Mouse (Mus musculus) embryonic facial prominence, embryonic 15.5 days (tissue): ENCODE measurements around the gene 2310011J03Rik. TPM values are rescaled to one million over a fixed set of nuclear protein-coding genes. Genes with fewer than 3 reads are reported as not detected.
A peak's percentile ranks its signal among the peaks of the same experiment; 100 is the strongest.

Source experiments
- ATAC-seq: fragments of 200-750 bp; cut with Nextera tagmentation; 2 replicates; pipeline ENCODE4 v1.8.0; 2017; ENCODE audit warnings: low read depth, moderate TSS enrichment; ENCODE audit not compliant: insufficient number of reproducible peaks, low FRiP score, low TSS enrichment
- H3K27ac ChIP-seq: fragments of 300-500 bp; sonication (generic); replicated peaks from 2 replicates; pipeline ENCODE4 v1.5.1; 2015; ENCODE audit warnings: mild to moderate bottlenecking, inconsistent platforms
- H3K27me3 ChIP-seq: fragments of 300-500 bp; sonication (generic); 2 replicates; pipeline ENCODE4 v1.6.1; 2015; ENCODE audit warnings: inconsistent platforms
- H3K36me3 ChIP-seq: fragments of 300-500 bp; sonication (generic); 2 replicates; pipeline ENCODE4 v1.6.1; 2015; ENCODE audit warnings: mild to moderate bottlenecking, inconsistent platforms
- H3K4me1 ChIP-seq: fragments of 300-500 bp; sonication (generic); 2 replicates; pipeline ENCODE4 v1.6.1; 2015; ENCODE audit warnings: inconsistent platforms
- H3K4me2 ChIP-seq: fragments of 300-500 bp; sonication (generic); replicated peaks from 2 replicates; pipeline ENCODE4 v1.6.1; 2015; ENCODE audit warnings: mild to moderate bottlenecking, inconsistent platforms
- H3K4me3 ChIP-seq: fragments of 300-500 bp; sonication (generic); replicated peaks from 2 replicates; pipeline ENCODE4 v1.5.1; 2015; ENCODE audit warnings: mild to moderate bottlenecking, inconsistent platforms
- H3K9ac ChIP-seq: fragments of 300-500 bp; sonication (generic); 2 replicates; pipeline ENCODE4 v1.6.1; 2015; ENCODE audit warnings: inconsistent platforms
- H3K9me3 ChIP-seq: fragments of 300-500 bp; sonication (generic); replicated peaks from 2 replicates; pipeline ENCODE4 v1.6.1; 2016; ENCODE audit warnings: inconsistent platforms
- WGBS: fragments of 180-500 bp; shearing (Covaris S2); methylation state at CpG from one replicate; pipeline ENCODE4 v1.1.7; 2015; 5-methylcytosine and 5-hydroxymethylcytosine counted together
- polyA plus RNA-seq: library from polyadenylated mRNA; unstranded; fragments of >200 nt; fragmentation: Nextera tagmentation; extraction: Ambion mirVana; gene quantifications from 2 replicates; pipeline ENCODE4 v1.2.1, GENCODE M21; 2015

The 2310011J03Rik gene
- polyA plus RNA-seq, 1 experiment from 2014 or later = 50.8 TPM

- Histone ChIP-seq H3K4me3 (peak overlapping the region; percentile 39), H3K9me3 (no peaks in the 10 kb centered on the region), H3K27me3 (peaks cover 61% of the 10 kb centered on the region), H3K9ac (no peak overlapping the region), H3K36me3 (no peaks in the 10 kb centered on the region), H3K4me1 (peaks cover 55% of the 10 kb centered on the region), H3K4me2 (peak overlapping the region; percentile 57), H3K27ac (no peak overlapping the region)
- WGBS = 5% methylated on average over 47 of the region's 47 CpGs
- no peak for ATAC-seq
Measured at GRCm38 (mm10) chr10:80341491-80342304, 21.4 kb upstream of the 2310011J03Rik start.

- no peak overlapping the region for H3K4me2 ChIP-seq
- no peak overlapping the region for H3K4me3 ChIP-seq
- H3K36me3 ChIP-seq = no peaks in the 10 kb centered on the region
- H3K4me1 ChIP-seq = peaks cover 55% of the 10 kb centered on the region
- no peak overlapping the region for H3K27ac ChIP-seq
- ATAC-seq = no peak
- no peaks in the 10 kb centered on the region for H3K9me3 ChIP-seq
- no peak overlapping the region for H3K9ac ChIP-seq
- 20% methylated on average over 21 of the region's 21 CpGs for WGBS
- H3K27me3 ChIP-seq = peaks cover 57% of the 10 kb centered on the region
Measured at GRCm38 (mm10) chr10:80341026-80341425, 20.7 kb upstream of the 2310011J03Rik start.

- H3K9ac ChIP-seq = no peak overlapping the region
- no peak for ATAC-seq
Measured at GRCm38 (mm10) chr10:80339941-80340750, 19.8 kb upstream of the 2310011J03Rik start.

GRCm38 (mm10) chr10:80336263-80336662 is 15.9 kb upstream of the 2310011J03Rik start:
- ATAC-seq = no peak
- H3K36me3 ChIP-seq = no peaks in the 10 kb centered on the region
- 78% methylated on average over 12 of the region's 12 CpGs for WGBS
- no peak overlapping the region for H3K9ac ChIP-seq
- H3K27ac ChIP-seq = no peak overlapping the region
- no peaks in the 10 kb centered on the region for H3K9me3 ChIP-seq
- no peak overlapping the region for H3K4me3 ChIP-seq
- peaks cover 25% of the 10 kb centered on the region for H3K4me1 ChIP-seq
- no peak overlapping the region for H3K4me2 ChIP-seq
- H3K27me3 ChIP-seq = peaks cover 15% of the 10 kb centered on the region

More at GRCm38 (mm10) chr10:80339941-80340750, 19.8 kb upstream of the 2310011J03Rik start:
- no peaks in the 10 kb centered on the region for H3K36me3 ChIP-seq
- WGBS = 16% methylated on average over 19 of the region's 19 CpGs
- H3K27me3 ChIP-seq = peaks cover 49% of the 10 kb centered on the region
- peak overlapping the region; percentile 34 for H3K4me2 ChIP-seq
- H3K9me3 ChIP-seq = no peaks in the 10 kb centered on the region
- H3K4me1 ChIP-seq = peaks cover 51% of the 10 kb centered on the region
- 0 out of 2 replicates have a peak overlapping the region, but pooled peaks have one; percentile 16 for H3K4me3 ChIP-seq
- H3K27ac ChIP-seq = no peak overlapping the region

GRCm38 (mm10) chr10:80332525-80332989 is 12.2 kb upstream of the 2310011J03Rik start:
- 64% methylated on average over 5 of the region's 5 CpGs for WGBS
- H3K4me1 ChIP-seq = peaks cover 33% of the 10 kb centered on the region
- no peaks in the 10 kb centered on the region for H3K36me3 ChIP-seq
- H3K9ac ChIP-seq = no peak overlapping the region
- no peak overlapping the region for H3K4me2 ChIP-seq
- H3K27ac ChIP-seq = no peak overlapping the region
- 0 out of 2 replicates have a peak, but pooled peaks cover 3% of the 10 kb centered on the region for H3K27me3 ChIP-seq
- H3K9me3 ChIP-seq = no peaks in the 10 kb centered on the region
- H3K4me3 ChIP-seq = no peak overlapping the region
- no peak for ATAC-seq

- H3K4me2 ChIP-seq = no peak overlapping the region
- no peak overlapping the region for H3K4me3 ChIP-seq
- H3K27ac ChIP-seq = no peak overlapping the region
- ATAC-seq = no peak
- no peaks in the 10 kb centered on the region for H3K36me3 ChIP-seq
- peaks cover 33% of the 10 kb centered on the region for H3K4me1 ChIP-seq
- H3K27me3 ChIP-seq = 0 out of 2 replicates have a peak, but pooled peaks cover 3% of the 10 kb centered on the region
- H3K9ac ChIP-seq = no peak overlapping the region
- H3K9me3 ChIP-seq = no peaks in the 10 kb centered on the region
- 63% methylated on average over 10 of the region's 10 CpGs for WGBS
Measured at GRCm38 (mm10) chr10:80331636-80332524, 11.5 kb upstream of the 2310011J03Rik start.

GRCm38 (mm10) chr10:80330888-80331287 is 10.6 kb upstream of the 2310011J03Rik start:
- Histone ChIP-seq H3K4me3 (peak overlapping the region; percentile 48; the same call in 1 of the 2 replicates), H3K27ac (no peak overlapping the region), H3K4me2 (peak overlapping the region; percentile 93; the same call in 1 of the 2 replicates), H3K27me3 (0 out of 2 replicates have a peak, but pooled peaks cover 3% of the 10 kb centered on the region), H3K9ac (no peak overlapping the region), H3K4me1 (peaks cover 33% of the 10 kb centered on the region), H3K36me3 (no peaks in the 10 kb centered on the region), H3K9me3 (no peaks in the 10 kb centered on the region)
- WGBS = 68% methylated on average over 2 of the region's 2 CpGs
- ATAC-seq = no peak

- ATAC-seq = 0 out of 2 replicates have a peak, but pooled peaks have one; percentile 2
- Histone ChIP-seq H3K4me2 (peak overlapping the region; percentile 93), H3K9me3 (no peaks in the 10 kb centered on the region), H3K36me3 (no peaks in the 10 kb centered on the region), H3K27ac (no peak overlapping the region), H3K4me1 (peaks cover 33% of the 10 kb centered on the region), H3K9ac (peak overlapping the region; percentile 26; the same call in 1 of the 2 replicates), H3K4me3 (peak overlapping the region; percentile 48), H3K27me3 (0 out of 2 replicates have a peak, but pooled peaks cover 3% of the 10 kb centered on the region)
- 2% methylated on average over 41 of the region's 41 CpGs for WGBS
Measured at GRCm38 (mm10) chr10:80330084-80330483, 9.7 kb upstream of the 2310011J03Rik start.

GRCm38 (mm10) chr10:80329273-80330081 is 9.1 kb upstream of the 2310011J03Rik start, which contains the start of the genes Pcsk4 and Reep6:
Pcsk4 (minus strand) TSS chr10:80329498.
Reep6 (plus strand) TSS chr10:80329953.
- H3K36me3 ChIP-seq = no peaks in the 10 kb centered on the region
- ATAC-seq = peak; percentile 91
- H3K9ac ChIP-seq = peak within 1 kb of the TSS; percentile 26; the same call in 1 of the 2 replicates
- H3K4me1 ChIP-seq = peaks cover 33% of the 10 kb centered on the region
- WGBS = 5% methylated on average over 36 of the region's 36 CpGs
- H3K4me2 ChIP-seq = peak within 1 kb of the TSS; percentile 93
- H3K4me3 ChIP-seq = peak within 1 kb of the TSS; percentile 48
- no peak within 1 kb of the TSS for H3K27ac ChIP-seq
- H3K27me3 ChIP-seq = 0 out of 2 replicates have a peak, but pooled peaks cover 3% of the 10 kb centered on the region
- H3K9me3 ChIP-seq = no peaks in the 10 kb centered on the region
